Mouse (Mus musculus): ENCODE data around the gene Cyp27a1. TPM values are rescaled to one million over a fixed set of nuclear protein-coding genes. Genes with fewer than 3 reads are reported as not detected.

Gene Cyp27a1
- polyA plus RNA-seq, 1 experiment from 2014 or later = 8.9 TPM

DNA sequence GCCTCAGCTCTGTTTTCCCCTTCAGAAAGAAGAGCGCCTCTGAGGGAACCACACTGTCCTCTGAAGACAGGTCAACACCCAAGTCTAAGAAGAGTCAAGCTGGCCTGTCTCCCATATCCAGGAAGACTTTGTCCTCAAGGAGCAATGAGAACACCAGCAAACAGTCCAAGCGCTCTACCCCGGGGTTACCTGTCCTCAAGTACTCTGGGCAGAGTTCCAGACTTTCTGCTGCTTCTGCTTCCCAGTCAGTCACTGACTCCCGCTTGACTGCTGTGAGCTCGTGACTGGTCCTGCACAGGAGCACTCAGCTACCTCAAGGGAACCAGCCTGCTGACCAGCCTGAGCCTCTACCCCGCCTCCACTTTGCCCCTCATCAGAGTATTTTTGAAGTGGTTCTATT, 16.0 kb upstream of the Cyp27a1 start:
- 77% methylated on average over 6 of the region's 6 CpGs for WGBS (ENCODE audit: insufficient replicate concordance)
- peaks cover 10% of the 10 kb centered on the region; the same call in 1 of the 2 replicates for H3K36me3 ChIP-seq (ENCODE audit: control insufficient read depth, insufficient read depth)

DNA sequence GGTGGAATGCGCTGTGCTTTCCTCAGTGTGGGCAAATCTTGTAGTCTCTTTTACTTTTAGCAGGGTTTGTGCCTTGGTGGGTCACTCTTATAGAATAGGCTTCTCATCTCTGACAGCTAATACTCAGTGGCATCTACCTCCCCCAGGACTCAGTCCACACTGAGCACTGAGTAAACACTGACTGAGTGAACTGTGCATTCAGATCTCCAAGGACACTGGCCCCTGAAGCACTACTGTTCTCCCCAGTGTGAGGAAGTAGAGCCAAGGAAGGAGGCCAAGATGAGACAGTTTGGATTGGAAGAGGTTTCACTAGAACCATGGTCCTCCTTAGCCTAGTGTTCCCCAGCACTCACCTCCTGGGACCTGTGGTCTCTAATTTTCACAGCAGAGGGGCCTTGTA, 15.0 kb upstream of the Cyp27a1 start:
- H3K4me2 ChIP-seq (ENCODE audit: low read depth, low read length) = no peak overlapping the region
- peaks cover 10% of the 10 kb centered on the region; the same call in 1 of the 2 replicates for H3K36me3 ChIP-seq (ENCODE audit: control insufficient read depth, insufficient read depth)
- no peaks in the 10 kb centered on the region for H3K27me3 ChIP-seq (ENCODE audit: control insufficient read depth, insufficient read depth, low read depth, low read length)
- H3K27ac ChIP-seq (ENCODE audit: low read length) = 0 out of 2 replicates have a peak overlapping the region, but pooled peaks have one; percentile 12
- H3K4me1 ChIP-seq (ENCODE audit: control insufficient read depth, low read depth, low read length) = no peaks in the 10 kb centered on the region; the same call in 1 of the 2 replicates
- no peak overlapping the region for H3K4me3 ChIP-seq (ENCODE audit: low read depth, low read length)
- H3K9ac ChIP-seq (ENCODE audit: low read depth, low read length) = no peak overlapping the region
- ATAC-seq (ENCODE audit: low read depth) = peak; percentile 64
- H3K9me3 ChIP-seq (replicated peaks; ENCODE audit: control insufficient read depth, low read length) = no peaks in the 10 kb centered on the region
- WGBS (ENCODE audit: insufficient replicate concordance) = 88% methylated on average over 1 of the region's 1 CpGs

More for the DNA sequence above, 16.0 kb upstream of the Cyp27a1 start:
- Histone ChIP-seq H3K9me3 (replicated peaks; ENCODE audit: control insufficient read depth, low read length) (no peaks in the 10 kb centered on the region), H3K4me2 (ENCODE audit: low read depth, low read length) (no peak overlapping the region), H3K27ac (ENCODE audit: low read length) (no peak overlapping the region), H3K27me3 (ENCODE audit: control insufficient read depth, insufficient read depth, low read depth, low read length) (no peaks in the 10 kb centered on the region), H3K4me1 (ENCODE audit: control insufficient read depth, low read depth, low read length) (no peaks in the 10 kb centered on the region; the same call in 1 of the 2 replicates), H3K4me3 (ENCODE audit: low read depth, low read length) (no peak overlapping the region), H3K9ac (ENCODE audit: low read depth, low read length) (no peak overlapping the region)
- no peak for ATAC-seq (ENCODE audit: low read depth)

- Histone ChIP-seq H3K27me3 (ENCODE audit: control insufficient read depth, insufficient read depth, low read depth, low read length) (no peaks in the 10 kb centered on the region), H3K9ac (ENCODE audit: low read depth, low read length) (no peak overlapping the region), H3K4me3 (ENCODE audit: low read depth, low read length) (no peak overlapping the region), H3K9me3 (replicated peaks; ENCODE audit: control insufficient read depth, low read length) (no peaks in the 10 kb centered on the region), H3K27ac (ENCODE audit: low read length) (peak overlapping the region; percentile 58), H3K36me3 (ENCODE audit: control insufficient read depth, insufficient read depth) (peaks cover 10% of the 10 kb centered on the region; the same call in 1 of the 2 replicates), H3K4me1 (ENCODE audit: control insufficient read depth, low read depth, low read length) (no peaks in the 10 kb centered on the region; the same call in 1 of the 2 replicates), H3K4me2 (ENCODE audit: low read depth, low read length) (no peak overlapping the region)
- WGBS (ENCODE audit: insufficient replicate concordance) = 20% methylated on average over 1 of the region's 1 CpGs
- peak; percentile 82 for ATAC-seq (ENCODE audit: low read depth)
Measured at GRCm38 (mm10) chr1:74698791-74699190, 14.6 kb upstream of the Cyp27a1 start.

DNA sequence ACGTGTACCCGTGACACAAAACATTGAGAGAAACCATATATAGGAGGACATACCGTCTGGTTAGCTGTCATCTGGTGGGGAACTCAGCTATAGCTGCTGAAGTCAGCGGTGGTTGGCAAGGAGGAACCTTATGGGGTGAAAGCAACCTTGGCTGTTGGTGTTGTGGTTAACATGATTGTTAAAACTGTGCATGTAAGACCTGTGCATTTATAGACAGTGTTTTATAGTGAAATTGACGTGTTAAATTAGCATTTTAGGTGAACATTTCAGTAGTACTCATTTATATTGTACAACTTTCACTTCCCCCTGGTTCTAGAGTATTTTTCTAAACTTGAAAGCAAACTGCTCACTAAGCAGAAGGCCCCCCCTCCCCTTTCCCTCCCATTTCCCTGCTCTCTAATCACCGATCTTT, 11.2 kb upstream of the Cyp27a1 start:
- 67% methylated on average over 6 of the region's 6 CpGs for WGBS (ENCODE audit: insufficient replicate concordance)
- Histone ChIP-seq H3K4me2 (ENCODE audit: low read depth, low read length) (no peak overlapping the region), H3K27ac (ENCODE audit: low read length) (no peak overlapping the region), H3K36me3 (ENCODE audit: control insufficient read depth, insufficient read depth) (peaks cover under 1% of the 10 kb centered on the region; the same call in 1 of the 2 replicates), H3K9ac (ENCODE audit: low read depth, low read length) (no peak overlapping the region), H3K4me1 (ENCODE audit: control insufficient read depth, low read depth, low read length) (no peaks in the 10 kb centered on the region; the same call in 1 of the 2 replicates), H3K4me3 (ENCODE audit: low read depth, low read length) (no peak overlapping the region), H3K9me3 (replicated peaks; ENCODE audit: control insufficient read depth, low read length) (no peaks in the 10 kb centered on the region), H3K27me3 (ENCODE audit: control insufficient read depth, insufficient read depth, low read depth, low read length) (no peaks in the 10 kb centered on the region)
- no peak for ATAC-seq (ENCODE audit: low read depth)

- no peaks in the 10 kb centered on the region for H3K36me3 ChIP-seq (ENCODE audit: control insufficient read depth, insufficient read depth)
- H3K27ac ChIP-seq (ENCODE audit: low read length) = no peak overlapping the region
- H3K4me1 ChIP-seq (ENCODE audit: control insufficient read depth, low read depth, low read length) = no peaks in the 10 kb centered on the region
- H3K9me3 ChIP-seq (replicated peaks; ENCODE audit: control insufficient read depth, low read length) = no peaks in the 10 kb centered on the region
- WGBS (ENCODE audit: insufficient replicate concordance) = 65% methylated on average over 3 of the region's 3 CpGs
- H3K4me2 ChIP-seq (ENCODE audit: low read depth, low read length) = no peak overlapping the region
- H3K9ac ChIP-seq (ENCODE audit: low read depth, low read length) = no peak overlapping the region
- no peak for ATAC-seq (ENCODE audit: low read depth)
- H3K4me3 ChIP-seq (ENCODE audit: low read depth, low read length) = no peak overlapping the region
- H3K27me3 ChIP-seq (ENCODE audit: control insufficient read depth, insufficient read depth, low read depth, low read length) = no peaks in the 10 kb centered on the region
Measured at GRCm38 (mm10) chr1:74704156-74704555, 9.2 kb upstream of the Cyp27a1 start.

DNA sequence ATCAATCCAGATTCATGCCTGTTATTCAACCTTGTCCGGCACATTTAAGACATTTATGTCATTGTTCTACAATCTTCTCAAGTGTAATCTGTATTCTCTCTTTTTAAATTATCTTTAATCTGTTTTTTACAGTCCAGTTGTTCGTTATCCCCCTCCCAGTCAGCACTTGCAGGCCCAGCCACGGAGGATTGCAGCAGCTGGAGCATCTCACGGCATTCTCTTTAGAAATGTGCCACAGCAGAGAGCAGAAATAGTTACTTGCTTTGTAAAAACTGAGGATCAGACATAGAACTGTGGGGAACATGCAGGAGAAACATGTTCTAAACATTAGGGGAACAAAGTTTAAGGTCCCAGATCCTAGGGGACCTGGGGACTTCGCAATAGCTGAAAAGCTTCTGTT, 8.4 kb upstream of the Cyp27a1 start:
- no peak overlapping the region for H3K27ac ChIP-seq (ENCODE audit: low read length)
- ATAC-seq (ENCODE audit: low read depth) = no peak

DNA sequence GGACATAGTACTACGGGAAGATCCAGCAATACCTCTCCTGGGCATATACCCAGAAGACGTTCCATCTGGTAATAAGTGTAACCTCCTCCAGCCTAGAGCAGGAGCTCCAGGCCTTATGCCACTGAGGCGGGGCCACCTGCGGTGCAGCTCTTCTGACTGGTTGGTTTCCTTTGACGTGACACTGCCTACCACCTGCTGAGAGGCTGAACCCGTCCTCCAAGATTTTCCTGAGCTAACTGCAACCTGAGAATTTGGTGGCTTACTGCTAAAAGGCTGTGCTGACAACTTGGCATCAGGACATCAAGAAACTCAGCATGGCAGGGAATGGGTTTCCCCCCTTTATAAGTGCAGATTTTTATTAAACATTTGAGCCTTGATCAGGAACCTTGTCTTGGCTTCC, 3.8 kb upstream of the Cyp27a1 start:
- no peak overlapping the region for H3K9ac ChIP-seq (ENCODE audit: low read depth, low read length)

More for the DNA sequence above, 8.4 kb upstream of the Cyp27a1 start:
- WGBS (ENCODE audit: insufficient replicate concordance) = 66% methylated on average over 5 of the region's 5 CpGs
- H3K4me3 ChIP-seq (ENCODE audit: low read depth, low read length) = no peak overlapping the region
- no peaks in the 10 kb centered on the region for H3K4me1 ChIP-seq (ENCODE audit: control insufficient read depth, low read depth, low read length)
- H3K27me3 ChIP-seq (ENCODE audit: control insufficient read depth, insufficient read depth, low read depth, low read length) = no peaks in the 10 kb centered on the region
- H3K9me3 ChIP-seq (replicated peaks; ENCODE audit: control insufficient read depth, low read length) = no peaks in the 10 kb centered on the region
- H3K36me3 ChIP-seq (ENCODE audit: control insufficient read depth, insufficient read depth) = no peaks in the 10 kb centered on the region
- H3K4me2 ChIP-seq (ENCODE audit: low read depth, low read length) = no peak overlapping the region
- H3K9ac ChIP-seq (ENCODE audit: low read depth, low read length) = no peak overlapping the region

DNA sequence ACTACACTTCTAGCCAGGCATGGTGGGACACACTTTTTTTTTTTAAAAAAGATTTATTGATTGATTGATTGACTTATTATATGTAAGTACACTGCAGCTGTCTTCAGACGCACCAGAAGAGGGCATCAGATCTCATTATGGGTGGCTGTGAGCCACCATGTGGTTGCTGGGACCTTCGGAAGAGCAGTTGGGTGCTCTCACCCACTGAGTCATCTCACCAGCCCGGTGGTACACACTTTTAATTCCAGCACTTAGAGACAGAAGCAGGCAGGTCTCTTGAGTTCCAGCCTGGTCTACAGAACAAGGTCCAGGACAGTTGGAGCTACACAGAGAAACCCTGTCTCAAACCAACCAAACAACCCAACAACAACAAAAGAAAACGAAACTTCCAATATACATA, 1.3 kb upstream of the Cyp27a1 start:
- no peak overlapping the region for H3K4me3 ChIP-seq (ENCODE audit: low read depth, low read length)
- H3K4me2 ChIP-seq (ENCODE audit: low read depth, low read length) = peak overlapping the region; percentile 65; the same call in 1 of the 2 replicates
- peaks cover 11% of the 10 kb centered on the region for H3K27me3 ChIP-seq (ENCODE audit: control insufficient read depth, insufficient read depth, low read depth, low read length)
- no peaks in the 10 kb centered on the region for H3K36me3 ChIP-seq (ENCODE audit: control insufficient read depth, insufficient read depth)
- H3K4me1 ChIP-seq (ENCODE audit: control insufficient read depth, low read depth, low read length) = no peaks in the 10 kb centered on the region
- ATAC-seq (ENCODE audit: low read depth) = no peak
- H3K9ac ChIP-seq (ENCODE audit: low read depth, low read length) = no peak overlapping the region
- H3K27ac ChIP-seq (ENCODE audit: low read length) = no peak overlapping the region; the same call in 1 of the 2 replicates
- no peaks in the 10 kb centered on the region for H3K9me3 ChIP-seq (replicated peaks; ENCODE audit: control insufficient read depth, low read length)
- WGBS (ENCODE audit: insufficient replicate concordance) = 44% methylated on average over 4 of the region's 4 CpGs

More for the DNA sequence above, 3.8 kb upstream of the Cyp27a1 start:
- Histone ChIP-seq H3K36me3 (ENCODE audit: control insufficient read depth, insufficient read depth) (no peaks in the 10 kb centered on the region), H3K4me3 (ENCODE audit: low read depth, low read length) (no peak overlapping the region), H3K4me2 (ENCODE audit: low read depth, low read length) (no peak overlapping the region), H3K9me3 (replicated peaks; ENCODE audit: control insufficient read depth, low read length) (no peaks in the 10 kb centered on the region), H3K4me1 (ENCODE audit: control insufficient read depth, low read depth, low read length) (no peaks in the 10 kb centered on the region), H3K27me3 (ENCODE audit: control insufficient read depth, insufficient read depth, low read depth, low read length) (peaks cover 11% of the 10 kb centered on the region), H3K27ac (ENCODE audit: low read length) (no peak overlapping the region)
- WGBS (ENCODE audit: insufficient replicate concordance) = 39% methylated on average over 6 of the region's 6 CpGs
- no peak for ATAC-seq (ENCODE audit: low read depth)

GRCm38 (mm10) chr1:74712461-74713098, 794 bp upstream of the Cyp27a1 start:
- no peak overlapping the region; the same call in 1 of the 2 replicates for H3K27ac ChIP-seq (ENCODE audit: low read length)
- no peak overlapping the region for H3K9ac ChIP-seq (ENCODE audit: low read depth, low read length)
- peak; percentile 67; the same call in 1 of the 2 replicates for ATAC-seq (ENCODE audit: low read depth)

More at GRCm38 (mm10) chr1:74712461-74713098, 794 bp upstream of the Cyp27a1 start:
- Histone ChIP-seq H3K9me3 (replicated peaks; ENCODE audit: control insufficient read depth, low read length) (no peaks in the 10 kb centered on the region), H3K4me1 (ENCODE audit: control insufficient read depth, low read depth, low read length) (no peaks in the 10 kb centered on the region), H3K36me3 (ENCODE audit: control insufficient read depth, insufficient read depth) (no peaks in the 10 kb centered on the region), H3K27me3 (ENCODE audit: control insufficient read depth, insufficient read depth, low read depth, low read length) (peaks cover 11% of the 10 kb centered on the region), H3K4me2 (ENCODE audit: low read depth, low read length) (peak overlapping the region; percentile 65), H3K4me3 (ENCODE audit: low read depth, low read length) (peak overlapping the region; percentile 55)
- WGBS (ENCODE audit: insufficient replicate concordance) = 22% methylated on average over 5 of the region's 5 CpGs

Data from liver, embryonic 16.5 days (tissue).